Mouse (Mus musculus): Measurements from ENCODE around the gene Prdm16.

DNA sequence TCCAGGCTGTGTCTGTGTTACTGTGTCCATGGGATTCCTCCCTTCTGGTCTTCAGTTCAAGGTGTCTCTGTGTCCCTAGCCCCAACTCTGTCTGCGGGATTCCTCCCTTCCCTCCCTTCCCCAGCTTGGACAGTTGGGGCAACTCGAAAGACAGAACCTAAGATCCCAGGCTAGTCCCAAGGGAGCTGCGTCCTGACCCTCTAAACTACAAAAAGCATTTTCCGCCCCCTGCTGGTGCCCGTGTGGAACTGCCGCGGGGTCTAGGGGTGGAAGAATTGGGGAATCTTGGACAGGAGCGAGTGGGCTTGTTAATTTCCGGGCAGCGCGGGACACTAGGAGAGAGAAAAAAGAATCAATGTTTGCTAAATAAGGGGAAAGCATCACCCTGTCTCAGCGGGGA is 37.9 kb upstream of the Prdm16 start:
- TF ChIP-seq POLR2AphosphoS2 (IDR thresholded peaks at IDR 0.05; ENCODE audit: insufficient read length, low read depth) (no peak), USF1 (IDR thresholded peaks at IDR 0.05; ENCODE audit: low read depth) (no peak), POLR2A (IDR thresholded peaks at IDR 0.05; ENCODE audit: insufficient read length, low read depth) (no peak), MYOD1 (IDR thresholded peaks at IDR 0.05; ENCODE audit: control insufficient read depth in 1 of 3, insufficient read length in 2 of 3, low read depth in 2 of 3) (no peak), MAX (IDR thresholded peaks at IDR 0.05; ENCODE audit: low read depth) (no peak), E2F4 (IDR thresholded peaks at IDR 0.05; ENCODE audit: insufficient read depth) (no peak), REST (IDR thresholded peaks at IDR 0.05; ENCODE audit: insufficient read depth, insufficient read length) (no peak), TCF3 (IDR thresholded peaks at IDR 0.05; ENCODE audit: insufficient read length, low read depth) (no peak), MYOG (IDR thresholded peaks at IDR 0.05; ENCODE audit: control insufficient read depth in 1 of 3, insufficient read depth in 1 of 3, insufficient read length in 2 of 3, low read depth in 2 of 3) (no peak), CEBPB (IDR thresholded peaks at IDR 0.05; ENCODE audit: insufficient read depth, poor library complexity, severe bottlenecking) (no peak), SRF (IDR thresholded peaks at IDR 0.05; ENCODE audit: control insufficient read depth, insufficient read length, low read depth) (no peak)

Data from myocyte (in vitro differentiated cells).